Mouse (Mus musculus) midbrain, embryonic 11.5 days (tissue): ENCODE data around the gene Zbtb20. TPM values are rescaled to one million over a fixed set of nuclear protein-coding genes. Genes with fewer than 3 reads are reported as not detected.

Experiments
- ATAC-seq: fragments of 200-750 bp; cut with Nextera tagmentation; 2 replicates; pipeline ENCODE4 v1.8.0; 2017; ENCODE audit warnings: moderate TSS enrichment, moderate library complexity; ENCODE audit not compliant: low FRiP score
- DNase-seq: peaks from one replicate; pipeline ENCODE4 v3.0.0; 2015; ENCODE audit warnings: low spot score; ENCODE audit errors: missing footprints
- H3K27ac ChIP-seq: fragments of 300-500 bp; sonication (generic); 2 replicates; pipeline ENCODE4 v1.5.1; 2014; ENCODE audit warnings: low read depth, low read length
- H3K27me3 ChIP-seq: fragments of 300-500 bp; sonication (generic); 2 replicates; pipeline ENCODE4 v1.6.1; 2014; ENCODE audit warnings: mild to moderate bottlenecking, low read length, moderate library complexity, mixed read lengths; ENCODE audit not compliant: control insufficient read depth, insufficient read depth
- H3K36me3 ChIP-seq: fragments of 300-500 bp; sonication (generic); 2 replicates; pipeline ENCODE4 v1.6.1; 2014; ENCODE audit warnings: mild to moderate bottlenecking, low read length, moderate library complexity, mixed read lengths; ENCODE audit not compliant: control insufficient read depth, insufficient read depth
- H3K4me1 ChIP-seq: fragments of 300-500 bp; sonication (generic); 2 replicates; pipeline ENCODE4 v1.6.1; 2014; ENCODE audit warnings: low read length; ENCODE audit not compliant: control insufficient read depth, insufficient read depth
- H3K4me2 ChIP-seq: fragments of 300-500 bp; sonication (generic); 2 replicates; pipeline ENCODE4 v1.6.1; 2014; ENCODE audit warnings: mild to moderate bottlenecking, moderate library complexity
- H3K4me3 ChIP-seq: fragments of 300-500 bp; sonication (generic); 2 replicates; pipeline ENCODE4 v1.5.1; 2014; ENCODE audit warnings: low read depth, low read length
- H3K9ac ChIP-seq: fragments of 300-500 bp; sonication (generic); 2 replicates; pipeline ENCODE4 v1.6.1; 2014; ENCODE audit warnings: low read length
- H3K9me3 ChIP-seq: fragments of 300-500 bp; sonication (generic); 2 replicates; pipeline ENCODE4 v1.6.1; 2016; ENCODE audit warnings: low read length; ENCODE audit not compliant: control insufficient read depth
- WGBS: fragments of 180-500 bp; shearing (Covaris S2); extraction: QIAGEN DNeasy Blood & Tissue Kit; methylation state at CpG from one replicate; pipeline ENCODE4 v1.1.7; 2014; 5-methylcytosine and 5-hydroxymethylcytosine counted together
- polyA plus RNA-seq: library from polyadenylated mRNA; unstranded; fragments of >200 nt; fragmentation: Nextera tagmentation; extraction: Ambion mirVana; gene quantifications from 2 replicates; pipeline ENCODE4 v1.2.1, GENCODE M21; 2014

Gene Zbtb20
- polyA plus RNA-seq, 1 experiment from 2014 or later = 45.6 TPM

DNA sequence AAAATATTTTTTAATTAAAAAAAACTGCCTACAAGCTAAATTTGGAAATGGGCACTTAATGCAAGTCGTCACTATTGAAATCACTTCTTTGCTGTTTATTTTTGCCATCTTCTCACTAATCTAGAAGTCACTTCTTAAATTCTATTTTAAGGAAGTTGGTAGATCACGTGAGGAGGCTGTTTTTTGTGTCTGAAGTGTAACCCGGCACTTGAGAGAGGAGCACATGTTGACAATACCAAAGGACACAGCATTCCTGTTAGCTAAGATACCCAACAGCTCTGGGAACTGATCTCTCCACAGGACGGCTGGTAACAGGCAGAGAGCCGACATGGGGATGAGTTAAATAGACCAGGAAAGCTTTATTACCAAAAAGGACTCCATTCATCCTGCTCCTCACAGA lies 702.7 kb downstream of the Zbtb20 start:
- ATAC-seq (no peak), DNase-seq (no peak)
- peaks cover 30% of the 10 kb centered on the region for H3K4me1 ChIP-seq
- no peak overlapping the region for H3K27ac ChIP-seq
- 45% methylated on average over 5 of the region's 5 CpGs for WGBS
- no peak overlapping the region for H3K4me3 ChIP-seq
- H3K9ac ChIP-seq = no peak overlapping the region
- no peak overlapping the region for H3K4me2 ChIP-seq
- H3K9me3 ChIP-seq = no peaks in the 10 kb centered on the region
- no peaks in the 10 kb centered on the region for H3K27me3 ChIP-seq
- peaks cover 6% of the 10 kb centered on the region; the same call in 1 of the 2 replicates for H3K36me3 ChIP-seq

DNA sequence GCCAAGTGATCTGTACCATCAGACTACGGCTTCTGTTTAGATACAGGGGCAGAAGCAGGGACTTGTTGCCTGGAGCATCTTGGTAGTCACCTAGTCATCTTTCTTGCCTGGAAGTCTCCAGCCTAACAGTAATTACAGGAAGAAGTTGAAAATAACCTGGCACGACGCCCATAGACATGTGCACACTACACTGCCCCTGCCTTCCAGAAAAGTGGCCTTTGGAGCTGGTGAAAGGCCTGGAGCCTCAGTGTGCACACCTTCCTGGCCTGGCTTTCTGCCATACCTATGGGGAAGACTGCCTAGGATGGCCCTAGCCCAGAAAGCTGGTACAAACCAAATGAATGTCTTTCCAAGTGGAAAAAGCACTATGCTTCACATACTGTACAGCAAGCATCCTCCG lies 703.4 kb downstream of the Zbtb20 start:
- Histone ChIP-seq H3K4me1 (peaks cover 30% of the 10 kb centered on the region), H3K27me3 (no peaks in the 10 kb centered on the region), H3K9me3 (no peaks in the 10 kb centered on the region), H3K27ac (no peak overlapping the region), H3K9ac (no peak overlapping the region), H3K4me2 (no peak overlapping the region), H3K36me3 (peaks cover 6% of the 10 kb centered on the region), H3K4me3 (no peak overlapping the region)
- DNase-seq (no peak), ATAC-seq (no peak)
- 95% methylated on average over 4 of the region's 4 CpGs for WGBS

DNA sequence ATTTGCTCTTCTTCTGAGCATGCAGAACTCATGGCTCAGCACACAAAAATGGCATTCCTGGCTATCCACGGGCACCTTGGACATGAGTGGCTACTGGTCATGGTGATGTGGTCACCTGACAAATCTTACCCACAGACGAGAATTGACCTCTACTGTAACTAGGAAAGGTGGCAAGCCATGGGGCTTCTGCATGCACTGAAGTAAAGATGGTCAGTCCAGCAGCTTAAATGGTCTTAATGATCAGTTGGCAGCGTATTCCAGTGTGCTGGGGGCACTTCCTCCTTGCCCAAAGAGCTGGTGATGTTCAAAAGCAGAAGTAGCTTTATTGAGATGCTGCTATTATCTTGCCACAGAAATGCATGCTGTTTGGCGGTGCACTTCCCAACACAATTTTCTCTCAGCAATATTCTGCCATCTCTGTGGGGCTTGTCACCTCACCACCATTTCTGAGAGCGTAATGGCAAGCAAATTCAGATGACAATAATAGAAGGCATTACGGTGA lies 704.7 kb downstream of the Zbtb20 start:
- Histone ChIP-seq H3K27me3 (no peaks in the 10 kb centered on the region), H3K9ac (no peak overlapping the region), H3K4me2 (no peak overlapping the region), H3K9me3 (no peaks in the 10 kb centered on the region), H3K27ac (no peak overlapping the region), H3K4me3 (no peak overlapping the region), H3K4me1 (peaks cover 18% of the 10 kb centered on the region), H3K36me3 (peaks cover 6% of the 10 kb centered on the region)
- DNase-seq (no peak), ATAC-seq (no peak)
- WGBS = 90% methylated on average over 6 of the region's 6 CpGs

DNA sequence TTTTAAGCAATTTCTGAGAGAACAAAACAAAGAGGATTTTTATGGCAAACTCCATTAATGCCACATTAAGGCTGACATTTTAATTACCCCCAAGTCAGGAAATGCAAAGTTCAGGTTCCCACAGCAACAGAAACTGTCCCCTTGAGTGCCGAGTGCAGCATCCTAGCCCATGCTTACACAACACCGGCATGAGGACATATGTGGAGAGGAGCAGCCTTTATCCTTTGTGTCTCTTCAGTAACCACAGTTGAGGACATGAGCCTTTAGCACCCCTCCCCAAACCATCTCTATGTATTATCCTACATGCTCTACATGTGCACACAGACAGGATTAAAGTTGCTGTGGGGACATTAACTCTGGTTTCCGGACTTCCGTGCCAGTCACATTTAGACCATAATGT lies 705.9 kb downstream of the Zbtb20 start:
- Histone ChIP-seq H3K4me1 (peaks cover 7% of the 10 kb centered on the region; the same call in 1 of the 2 replicates), H3K4me2 (no peak overlapping the region), H3K9me3 (no peaks in the 10 kb centered on the region), H3K27me3 (no peaks in the 10 kb centered on the region), H3K9ac (no peak overlapping the region), H3K36me3 (peaks cover 6% of the 10 kb centered on the region), H3K27ac (no peak overlapping the region), H3K4me3 (no peak overlapping the region)
- ATAC-seq = no peak
- WGBS = 84% methylated on average over 4 of the region's 4 CpGs
- no peak for DNase-seq

DNA sequence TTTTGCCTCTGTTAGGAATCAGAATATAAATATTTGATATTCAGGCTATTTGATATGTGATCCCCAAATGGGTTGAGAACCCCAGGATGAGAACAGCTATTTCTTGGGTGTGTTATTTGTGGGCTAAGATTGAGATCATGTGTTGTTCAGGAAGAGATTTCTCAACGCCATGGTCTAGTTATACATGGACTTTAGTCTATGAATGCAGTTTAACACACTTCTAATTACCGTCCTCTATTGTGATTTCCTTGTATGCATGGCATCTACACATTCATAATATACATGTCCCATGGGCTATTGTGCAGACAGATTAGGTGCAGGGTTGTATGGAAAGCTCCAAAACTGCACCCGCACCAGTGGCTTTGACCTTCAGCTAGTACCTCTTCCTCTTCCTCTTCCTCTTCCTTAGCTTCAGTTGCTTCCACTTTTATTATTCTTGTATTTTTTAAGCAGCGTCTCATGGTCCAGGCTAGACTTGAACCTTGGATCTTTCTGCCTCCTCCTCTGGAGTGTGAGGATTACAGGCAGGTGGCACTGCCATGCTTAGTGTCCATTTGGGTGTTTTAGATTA lies 711.3 kb downstream of the Zbtb20 start:
- ATAC-seq (no peak), DNase-seq (no peak)
- H3K4me2 ChIP-seq = no peak overlapping the region
- H3K27me3 ChIP-seq = no peaks in the 10 kb centered on the region
- H3K4me1 ChIP-seq = no peaks in the 10 kb centered on the region
- H3K9me3 ChIP-seq = no peaks in the 10 kb centered on the region
- 92% methylated on average over 4 of the region's 4 CpGs for WGBS
- H3K4me3 ChIP-seq = no peak overlapping the region
- H3K9ac ChIP-seq = no peak overlapping the region
- no peak overlapping the region for H3K27ac ChIP-seq
- no peaks in the 10 kb centered on the region; the same call in 1 of the 2 replicates for H3K36me3 ChIP-seq

DNA sequence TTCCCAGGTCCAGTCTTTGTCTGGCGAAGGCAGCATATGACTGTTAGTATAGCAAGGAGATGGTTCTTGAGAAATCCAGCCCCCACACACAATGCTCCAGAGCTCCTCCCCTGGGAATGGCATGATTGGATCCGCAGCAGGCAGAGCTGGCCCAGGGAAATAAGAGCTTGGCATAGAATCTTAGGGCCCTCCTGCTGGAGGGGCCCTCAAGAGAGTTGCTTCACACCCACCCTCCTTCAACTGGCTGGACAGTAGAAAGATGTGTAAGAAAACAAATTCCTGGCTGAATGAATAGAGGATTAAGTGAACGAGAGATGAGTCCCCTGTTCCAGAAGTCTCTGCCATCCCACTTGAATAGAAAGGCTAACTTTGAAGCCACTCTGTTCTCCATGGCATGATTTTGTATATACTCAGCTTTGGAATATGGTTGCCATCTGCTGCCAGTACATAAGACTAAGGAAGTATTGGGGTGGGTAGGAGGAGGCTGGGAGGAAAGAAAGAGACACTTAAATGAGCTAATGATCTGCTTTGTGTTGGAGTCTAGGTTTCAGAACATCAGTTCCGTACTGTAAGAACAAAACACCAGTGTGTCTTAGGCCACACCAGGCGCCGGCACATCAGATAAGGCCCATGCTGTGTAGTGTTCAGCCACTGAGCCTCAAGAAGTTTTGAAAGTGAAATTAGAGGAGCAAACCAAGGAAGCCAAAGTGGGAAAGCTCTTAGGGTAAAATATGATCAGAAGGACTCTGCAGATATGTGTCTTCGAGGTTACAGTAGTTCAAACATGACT lies 715.2 kb downstream of the Zbtb20 start:
- no peaks in the 10 kb centered on the region for H3K36me3 ChIP-seq
- H3K4me2 ChIP-seq = no peak overlapping the region
- 85% methylated on average over 7 of the region's 7 CpGs for WGBS

DNA sequence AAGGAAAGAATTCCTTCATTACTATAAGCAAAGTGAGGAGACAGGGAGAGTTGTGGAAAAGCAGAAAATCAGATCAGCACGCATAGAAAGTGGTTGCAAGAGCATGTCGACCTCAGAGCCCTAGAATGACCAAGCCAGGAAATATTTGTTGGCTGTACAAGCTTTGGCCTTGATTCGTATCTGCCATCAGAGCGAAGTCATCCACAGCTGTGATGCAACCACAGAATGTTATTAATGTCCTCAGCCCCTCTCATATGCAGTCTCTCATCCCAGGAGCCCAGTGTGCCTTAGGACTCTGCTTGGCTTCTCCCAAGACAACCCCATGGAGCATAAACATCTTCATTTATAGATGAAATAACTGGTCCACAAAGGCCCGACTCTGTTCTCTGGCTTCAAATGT lies 716.4 kb downstream of the Zbtb20 start:
- no peaks in the 10 kb centered on the region for H3K4me1 ChIP-seq
- no peak overlapping the region for H3K27ac ChIP-seq
- no peaks in the 10 kb centered on the region for H3K9me3 ChIP-seq
- H3K4me3 ChIP-seq = no peak overlapping the region
- no peaks in the 10 kb centered on the region for H3K27me3 ChIP-seq
- ATAC-seq (no peak), DNase-seq (no peak)
- WGBS = 85% methylated on average over 5 of the region's 5 CpGs
- H3K4me2 ChIP-seq = no peak overlapping the region
- no peak overlapping the region for H3K9ac ChIP-seq
- H3K36me3 ChIP-seq = no peaks in the 10 kb centered on the region

More for the DNA sequence above, 715.2 kb downstream of the Zbtb20 start:
- H3K4me3 ChIP-seq = no peak overlapping the region
- no peaks in the 10 kb centered on the region for H3K4me1 ChIP-seq
- DNase-seq (peak; percentile 44), ATAC-seq (no peak)
- no peaks in the 10 kb centered on the region for H3K27me3 ChIP-seq
- no peak overlapping the region for H3K9ac ChIP-seq
- no peaks in the 10 kb centered on the region for H3K9me3 ChIP-seq
- H3K27ac ChIP-seq = no peak overlapping the region

DNA sequence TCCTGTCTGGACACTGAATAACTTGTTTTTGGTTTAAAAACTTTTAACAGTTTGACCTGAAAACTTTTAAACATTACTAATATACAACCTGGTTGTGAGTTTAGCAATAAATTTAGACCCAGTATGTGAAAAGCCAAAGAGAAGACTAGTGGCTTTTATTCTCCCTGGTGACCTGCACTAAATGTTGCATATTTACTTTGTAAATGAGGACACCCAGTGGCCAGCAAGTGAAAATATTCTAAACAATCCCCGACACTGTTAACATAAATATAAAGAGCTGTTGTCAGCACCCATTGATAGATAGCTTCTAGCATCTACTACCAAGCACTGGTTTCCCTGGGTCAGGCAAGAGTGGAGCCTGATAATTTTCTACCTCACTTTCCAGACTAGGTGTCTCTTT lies 717.1 kb downstream of the Zbtb20 start:
- Histone ChIP-seq H3K27ac (no peak overlapping the region), H3K27me3 (no peaks in the 10 kb centered on the region), H3K9ac (no peak overlapping the region), H3K9me3 (no peaks in the 10 kb centered on the region), H3K4me1 (no peaks in the 10 kb centered on the region), H3K36me3 (no peaks in the 10 kb centered on the region), H3K4me3 (no peak overlapping the region), H3K4me2 (no peak overlapping the region)
- 38% methylated on average over 1 of the region's 1 CpGs for WGBS
- DNase-seq (no peak), ATAC-seq (no peak)

DNA sequence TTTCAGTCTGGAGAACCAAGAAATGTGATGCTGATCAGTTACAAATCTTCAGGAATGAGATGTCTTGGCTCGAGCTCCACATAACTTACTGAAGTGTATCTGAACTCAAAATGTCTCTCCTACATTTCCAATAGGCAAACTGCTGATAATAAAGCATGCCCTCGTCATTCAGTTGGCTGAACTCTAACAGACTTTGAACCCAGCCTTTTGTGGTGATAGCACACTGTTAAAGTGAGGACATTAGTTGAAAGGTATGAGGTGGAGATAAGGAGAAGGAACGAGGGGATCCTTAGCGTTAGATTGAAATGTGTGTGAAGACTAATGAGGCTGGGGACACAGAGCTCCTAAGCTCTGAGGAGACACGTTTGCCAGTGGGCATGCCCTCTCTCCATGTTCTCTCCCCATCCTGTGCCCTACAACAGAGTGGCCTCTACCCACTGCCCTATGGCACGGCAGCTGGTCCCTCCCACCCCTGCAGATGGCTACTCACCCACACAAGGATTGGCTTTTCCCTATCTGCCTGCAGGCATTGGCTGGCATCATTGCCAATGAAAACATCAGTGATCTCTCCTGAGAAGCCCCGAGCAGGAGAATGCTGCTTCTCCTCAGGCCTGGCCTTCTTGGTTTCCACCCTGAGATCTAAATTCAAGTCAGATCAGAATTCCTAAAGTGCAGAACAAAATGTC lies 721.8 kb downstream of the Zbtb20 start:
- ATAC-seq = no peak
- no peak for DNase-seq
- no peaks in the 10 kb centered on the region for H3K36me3 ChIP-seq
- no peaks in the 10 kb centered on the region for H3K9me3 ChIP-seq
- no peaks in the 10 kb centered on the region for H3K27me3 ChIP-seq
- no peak overlapping the region for H3K4me3 ChIP-seq
- H3K9ac ChIP-seq = no peak overlapping the region
- H3K4me2 ChIP-seq = no peak overlapping the region
- H3K4me1 ChIP-seq = no peaks in the 10 kb centered on the region
- H3K27ac ChIP-seq = no peak overlapping the region
- 93% methylated on average over 7 of the region's 7 CpGs for WGBS
